Mouse (Mus musculus): ENCODE measurements at regions not wholly inside any gene's neighbourhood (a gene's known extent, or its start where the extent isn't known, plus 50 kb on each side); places are given as distances from the start of the nearest gene placed in this dataset.

GRCm38 (mm10) chr10:21724999-21725398 lies 132.1 kb downstream of the 1700020N01Rik start:
- no peak for DNase-seq (ENCODE audit: low spot score in 2 of 2)

GRCm38 (mm10) chr10:21740256-21740655 lies 141.7 kb upstream of the Sgk1 start:
- no peak for DNase-seq (ENCODE audit: low spot score in 2 of 2)

- DNase-seq (ENCODE audit: low spot score in 2 of 2): no peak
These were observed 140.4 kb upstream of the Sgk1 start for GRCm38 (mm10) chr10:21741575-21741974.

DNA sequence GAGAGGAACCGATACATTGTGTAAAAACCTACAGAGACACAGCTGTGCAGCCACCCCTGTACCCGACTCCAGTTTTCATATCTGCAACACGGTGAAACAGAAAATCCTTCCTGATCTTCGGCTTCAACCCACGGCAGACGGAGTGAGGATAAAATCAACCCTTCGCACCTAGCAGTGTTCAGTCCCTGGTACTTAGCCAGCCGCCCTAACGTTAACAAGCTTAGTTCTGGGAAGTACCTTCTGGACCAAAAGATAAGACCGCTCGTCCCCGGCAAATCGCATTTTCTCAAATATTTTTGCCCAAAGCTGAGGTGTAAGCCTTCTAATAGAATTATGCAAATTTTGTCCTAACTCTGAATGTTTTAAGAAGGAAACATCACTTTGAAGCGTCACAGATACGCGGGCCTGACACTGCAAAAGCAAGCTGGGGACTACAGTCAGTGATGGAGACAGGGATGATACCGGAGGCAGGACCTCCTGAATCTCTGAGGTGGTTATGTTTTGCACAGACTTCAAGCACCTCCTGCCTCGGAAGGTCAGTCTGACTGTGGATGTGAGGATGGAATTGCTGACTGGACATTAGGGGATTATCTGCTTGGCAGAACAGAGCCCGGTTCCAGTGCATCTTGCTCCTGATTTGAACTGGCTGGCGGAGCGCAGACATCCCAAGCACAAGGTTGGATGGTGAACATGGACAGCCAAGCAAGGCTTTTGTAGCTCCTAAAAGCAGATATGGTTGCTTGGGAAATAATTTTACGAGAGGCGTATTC lies 139.8 kb upstream of the Sgk1 start:
- no peak for DNase-seq (ENCODE audit: low spot score in 2 of 2)

- DNase-seq (ENCODE audit: low spot score in 2 of 2): no peak
These were observed 138.6 kb upstream of the Sgk1 start for GRCm38 (mm10) chr10:21743396-21743795.

GRCm38 (mm10) chr10:21744341-21744955 lies 137.5 kb upstream of the Sgk1 start:
- DNase-seq (ENCODE audit: low spot score in 2 of 2): no peak

GRCm38 (mm10) chr10:21745940-21746487 lies 136.0 kb upstream of the Sgk1 start:
- no peak for DNase-seq (ENCODE audit: low spot score in 2 of 2)

DNA sequence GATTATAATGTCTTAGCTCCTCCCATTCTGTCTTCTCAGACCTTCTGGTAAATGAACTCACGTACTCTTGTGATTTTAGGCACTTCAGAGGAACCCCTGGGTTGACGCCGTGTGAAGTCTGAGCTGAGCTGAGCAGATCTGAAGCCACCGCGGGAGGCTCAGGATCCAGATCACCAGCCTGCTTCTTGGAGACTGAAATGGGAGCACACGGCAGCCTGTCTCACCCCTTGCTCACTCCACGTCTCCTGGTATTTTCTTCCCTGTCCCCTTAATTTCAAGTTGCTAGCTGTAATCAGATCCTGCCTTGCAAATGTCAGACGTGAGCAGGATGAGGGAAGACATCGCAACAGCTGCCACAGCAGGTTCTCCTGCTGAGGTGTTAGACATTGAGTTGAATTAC lies 135.3 kb upstream of the Sgk1 start:
- DNase-seq (ENCODE audit: low spot score in 2 of 2): no peak

GRCm38 (mm10) chr10:21751326-21751725 lies 130.7 kb upstream of the Sgk1 start:
- DNase-seq (ENCODE audit: low spot score in 2 of 2): no peak

DNA sequence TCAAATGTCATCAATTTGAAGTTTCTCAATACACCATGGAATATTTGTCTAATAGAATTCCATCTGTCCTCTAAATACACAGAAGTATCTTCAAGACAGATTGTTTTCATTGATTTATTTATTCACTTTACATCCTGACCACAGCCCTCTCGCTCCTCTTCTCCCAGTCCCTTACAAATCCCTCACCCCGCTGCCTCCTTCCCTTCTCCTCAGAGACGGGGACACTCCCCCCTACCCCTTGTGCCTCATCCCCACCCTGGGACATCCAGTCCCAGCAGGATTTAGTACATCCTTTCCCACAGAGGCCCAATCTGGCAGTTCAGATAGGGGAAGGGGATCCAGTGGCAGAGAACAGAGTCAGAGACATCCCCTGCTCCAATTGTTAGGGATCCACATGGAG lies 129.6 kb upstream of the Sgk1 start:
- DNase-seq (ENCODE audit: low spot score in 2 of 2): no peak

- DNase-seq (ENCODE audit: low spot score in 2 of 2): no peak
These were observed 127.0 kb upstream of the Sgk1 start for GRCm38 (mm10) chr10:21754763-21755548.

DNA sequence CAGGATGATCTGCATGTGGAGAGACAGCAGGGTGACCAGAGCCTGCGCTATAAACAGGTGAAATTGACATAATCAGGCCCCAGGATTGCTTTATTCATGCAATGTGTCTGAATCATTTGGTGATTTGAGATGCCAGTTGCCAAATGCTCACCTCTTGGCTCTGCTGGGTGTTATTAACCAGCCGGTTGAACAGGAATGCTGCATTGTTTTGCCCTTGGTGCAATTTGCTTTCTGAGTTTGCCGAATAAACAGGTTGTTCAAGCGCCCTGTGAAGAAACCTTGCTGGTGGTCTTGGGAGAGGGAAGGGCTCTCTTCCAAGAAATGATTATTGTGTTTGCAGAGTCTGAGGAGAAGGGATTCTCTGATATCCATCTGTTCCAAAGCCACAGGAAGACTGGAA lies 126.3 kb upstream of the Sgk1 start:
- DNase-seq (ENCODE audit: low spot score in 2 of 2): no peak

DNA sequence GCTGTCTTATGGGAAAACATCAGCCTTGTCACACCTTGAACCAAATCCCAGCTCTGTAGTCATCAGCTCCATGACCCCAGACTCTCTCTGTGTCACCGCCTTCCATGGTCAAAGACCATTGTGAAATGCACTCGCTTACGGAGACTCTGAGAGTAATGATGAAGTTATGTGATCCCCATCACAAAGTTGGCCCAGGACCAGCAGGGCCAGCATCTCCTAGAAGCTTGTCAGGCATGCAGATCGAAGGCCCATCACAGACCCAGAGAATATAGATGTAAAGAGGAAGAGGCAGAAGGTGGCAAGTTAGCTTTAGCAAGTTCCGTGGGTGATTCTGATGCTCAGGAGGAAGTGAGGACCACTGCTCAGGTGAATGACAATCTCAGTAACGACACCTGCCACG lies 125.2 kb upstream of the Sgk1 start:
- no peak for DNase-seq (ENCODE audit: low spot score in 2 of 2)

- no peak for DNase-seq (ENCODE audit: low spot score in 2 of 2)
These were observed 123.9 kb upstream of the Sgk1 start for GRCm38 (mm10) chr10:21758122-21758521.

- DNase-seq (ENCODE audit: low spot score in 2 of 2): peak; percentile 57 to 64
These were observed 119.5 kb upstream of the Sgk1 start for GRCm38 (mm10) chr10:21762516-21762915.

DNA sequence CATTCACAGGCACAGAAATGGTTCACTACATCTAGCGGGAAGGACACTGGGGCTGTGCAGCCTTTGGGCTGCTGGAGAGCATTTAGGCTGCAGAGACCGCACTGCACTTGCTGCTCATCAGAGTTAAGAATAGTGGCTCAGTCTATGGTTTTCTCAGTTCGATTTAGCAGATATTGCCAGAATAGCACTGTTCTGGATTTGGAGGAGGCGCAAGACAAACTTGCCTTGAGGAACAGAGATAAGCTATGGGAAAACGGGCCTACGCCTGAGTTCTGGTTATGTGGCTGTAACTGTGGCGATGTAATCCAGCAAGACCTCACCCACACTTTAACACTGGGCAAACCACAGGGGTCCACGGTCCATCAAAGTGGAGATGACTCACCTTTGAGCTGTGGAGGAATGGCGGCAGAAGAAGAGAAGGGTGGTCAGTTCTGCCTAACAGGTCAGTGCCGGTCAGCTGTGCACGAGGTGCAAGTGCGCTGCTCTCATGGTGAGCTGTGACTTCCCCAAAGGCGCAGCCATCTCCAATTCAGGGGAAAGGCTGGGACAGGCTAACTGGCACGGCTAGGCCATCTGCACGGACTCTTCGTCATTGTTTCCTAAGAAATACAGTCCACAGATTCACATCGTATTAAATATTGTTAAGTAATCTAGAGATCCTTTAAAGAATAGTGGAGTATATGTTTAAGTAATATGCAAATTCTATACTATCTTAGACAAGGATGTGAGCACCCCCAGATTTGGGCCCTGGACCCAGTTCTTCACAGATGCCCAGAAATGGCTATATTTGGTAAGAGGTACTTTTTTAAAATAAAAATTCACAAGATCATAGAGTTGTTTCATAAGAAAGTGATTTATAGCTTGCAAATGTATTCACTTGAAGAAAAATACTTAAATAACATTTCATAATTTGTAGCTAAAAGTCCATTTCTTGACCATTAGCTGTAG lies 118.7 kb upstream of the Sgk1 start:
- DNase-seq (ENCODE audit: low spot score in 2 of 2): peak in 1 of 2 experiments; percentile 46

- DNase-seq (ENCODE audit: low spot score in 2 of 2): no peak
These were observed 117.9 kb upstream of the Sgk1 start for GRCm38 (mm10) chr10:21764090-21764489.

GRCm38 (mm10) chr10:21764891-21765290 lies 117.1 kb upstream of the Sgk1 start:
- no peak for DNase-seq (ENCODE audit: low spot score in 2 of 2)

- no peak for DNase-seq (ENCODE audit: low spot score in 2 of 2)
These were observed 108.4 kb upstream of the Sgk1 start for GRCm38 (mm10) chr10:21773548-21773947.

- no peak for DNase-seq (ENCODE audit: low spot score in 2 of 2)
These were observed 106.5 kb upstream of the Sgk1 start for GRCm38 (mm10) chr10:21775441-21775840.
